Mouse (Mus musculus) testis, postnatal 14 days (tissue): Measurements from ENCODE around the gene Rnps1.
A peak's percentile ranks its signal among the peaks of the same experiment; 100 is the strongest.
"Not testable (repeated sequence)": the region's sequence is repeated elsewhere in the genome, so short reads cannot be mapped to it uniquely, and the experiment has no call there.

Experiments used
- DNase-seq: peaks from one replicate; pipeline ENCODE4 v3.0.0; 2021; ENCODE audit warnings: low spot score

Rnps1 gene

GRCm38 (mm10) chr17:24414230-24414976, at the start of gene Rnps1:
Rnps1 (plus strand) TSS chr17:24414565.
- peak; percentile 95 for DNase-seq

DNA sequence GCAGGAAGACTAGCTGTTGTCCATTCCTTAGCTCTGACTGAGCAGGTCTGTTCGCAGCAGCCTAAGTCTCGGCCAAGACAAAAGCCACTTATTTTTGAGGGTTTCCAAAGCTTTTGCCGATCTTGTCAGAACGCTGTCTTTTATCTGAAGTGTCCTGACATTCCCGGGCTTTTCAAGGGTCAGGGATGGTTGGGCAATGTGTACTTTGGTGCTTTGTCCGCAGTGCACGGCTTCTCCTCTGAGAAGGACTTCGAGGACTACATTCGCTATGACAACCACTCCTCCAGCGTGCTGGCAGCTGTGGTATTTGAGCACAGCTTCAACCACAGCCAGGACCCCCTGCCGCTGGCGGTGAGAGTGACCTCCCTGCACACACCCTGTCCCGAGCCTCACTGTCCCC, 48.5 kb upstream of the Rnps1 start:
- no peak for DNase-seq

GRCm38 (mm10) chr17:24375094-24375712, 39.2 kb upstream of the Rnps1 start:
- DNase-seq, result no peak

DNA sequence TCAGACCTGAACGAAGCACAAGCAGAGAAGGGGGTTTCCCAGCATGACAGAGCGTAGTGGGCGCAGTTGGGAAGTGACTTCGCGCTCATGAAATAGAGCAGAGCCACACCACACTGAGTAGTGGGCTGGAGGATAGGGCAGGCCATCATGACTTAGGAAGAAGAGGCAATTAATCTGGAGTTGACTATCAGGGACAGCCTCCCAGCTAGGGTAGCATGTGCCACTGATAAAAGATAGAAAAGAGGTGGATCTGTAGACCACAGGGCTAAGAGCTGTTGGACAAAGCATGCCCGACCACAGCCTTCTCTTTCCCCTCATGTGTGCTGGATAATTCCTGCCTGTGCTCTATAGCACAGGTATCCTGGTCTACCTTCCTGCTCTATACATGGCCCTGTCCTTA, 38.5 kb upstream of the Rnps1 start:
- DNase-seq, result no peak

- no peak for DNase-seq
Observed at GRCm38 (mm10) chr17:24378496-24378895, 35.9 kb upstream of the Rnps1 start.

DNA sequence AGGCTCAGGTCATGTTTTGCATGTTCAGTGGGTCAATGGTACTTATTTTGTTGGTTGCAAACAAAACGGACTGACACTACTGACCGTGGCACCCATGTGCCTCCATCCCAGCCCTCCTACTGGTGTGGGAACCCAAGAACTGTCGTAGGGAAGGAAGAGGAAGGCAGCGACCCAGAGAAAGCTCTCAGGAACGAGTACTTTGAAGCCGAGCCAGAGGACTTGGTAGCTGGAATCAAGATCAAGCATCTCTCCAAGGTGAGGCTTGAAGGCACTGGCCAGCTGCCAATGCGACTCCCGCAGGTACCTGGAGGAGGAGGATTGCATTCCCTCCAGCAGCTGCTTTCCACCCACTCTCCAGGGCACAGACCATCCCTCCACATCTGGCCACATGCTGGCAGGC, 30.6 kb upstream of the Rnps1 start:
- DNase-seq, result no peak

- DNase-seq, result no peak
Observed at GRCm38 (mm10) chr17:24388711-24389110, 25.7 kb upstream of the Rnps1 start.

DNA sequence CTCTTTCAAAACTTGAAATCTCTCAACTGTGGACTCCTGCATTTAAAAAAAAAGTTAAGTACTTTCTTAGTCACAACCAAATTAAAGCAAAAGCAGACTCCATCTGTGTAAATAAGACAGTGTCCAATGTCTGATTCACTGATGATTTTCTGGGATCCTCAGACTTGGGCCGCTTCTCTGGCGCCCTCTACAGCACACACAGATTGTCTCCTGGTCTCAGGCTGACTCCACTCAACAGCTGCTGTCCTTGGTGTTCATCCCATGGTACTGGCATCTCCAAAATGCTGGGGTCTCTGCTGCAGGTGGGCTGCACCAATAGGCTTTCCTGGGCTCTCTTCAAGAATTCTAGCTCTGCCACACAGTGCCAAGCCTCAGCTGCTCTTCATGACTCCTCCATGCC, 24.5 kb upstream of the Rnps1 start:
- DNase-seq, result no peak

- no peak for DNase-seq
Observed at GRCm38 (mm10) chr17:24391149-24391548, 23.2 kb upstream of the Rnps1 start.

GRCm38 (mm10) chr17:24393527-24393926, 20.8 kb upstream of the Rnps1 start:
- DNase-seq, result no peak

GRCm38 (mm10) chr17:24394456-24394855, 19.9 kb upstream of the Rnps1 start:
- DNase-seq, result no peak

- peak; percentile 74 for DNase-seq
Observed at GRCm38 (mm10) chr17:24402371-24402770, 12.0 kb upstream of the Rnps1 start.

DNA sequence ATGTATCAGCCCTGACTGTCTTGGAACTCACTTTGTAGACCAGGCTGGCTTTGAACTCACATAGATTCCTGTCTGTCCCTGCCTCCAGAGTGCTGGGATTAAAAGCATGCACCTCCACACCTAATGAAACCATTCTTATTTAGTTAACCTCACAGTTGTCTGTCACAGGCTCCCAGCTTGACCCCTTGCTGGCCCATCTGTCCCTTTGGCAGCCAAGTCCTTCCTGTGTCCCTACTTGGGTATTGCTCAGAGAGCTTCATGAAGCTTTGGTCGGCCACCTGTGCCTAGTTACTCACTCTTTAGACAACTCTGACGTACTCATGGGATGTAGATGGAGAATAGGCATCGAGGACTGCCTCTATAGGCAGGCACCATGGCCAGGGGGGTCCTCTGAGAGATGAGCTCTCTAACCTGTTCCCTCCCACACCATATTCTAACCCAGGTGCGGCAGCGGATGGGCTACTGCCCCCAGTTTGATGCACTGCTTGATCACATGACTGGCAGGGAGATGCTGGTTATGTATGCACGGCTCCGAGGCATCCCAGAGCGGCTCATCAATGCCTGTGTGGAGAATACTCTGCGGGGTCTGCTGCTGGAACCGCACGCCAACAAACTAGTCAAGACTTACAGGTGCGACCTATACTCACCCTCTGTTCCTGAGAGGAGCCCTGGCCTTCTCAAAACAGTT, 7.1 kb upstream of the Rnps1 start:
- DNase-seq, result no peak

GRCm38 (mm10) chr17:24413557-24414211, 681 bp upstream of the Rnps1 start:
- DNase-seq, result no peak

GRCm38 (mm10) chr17:24415011-24415410, 646 bp downstream of the Rnps1 start:
- no peak for DNase-seq

DNA sequence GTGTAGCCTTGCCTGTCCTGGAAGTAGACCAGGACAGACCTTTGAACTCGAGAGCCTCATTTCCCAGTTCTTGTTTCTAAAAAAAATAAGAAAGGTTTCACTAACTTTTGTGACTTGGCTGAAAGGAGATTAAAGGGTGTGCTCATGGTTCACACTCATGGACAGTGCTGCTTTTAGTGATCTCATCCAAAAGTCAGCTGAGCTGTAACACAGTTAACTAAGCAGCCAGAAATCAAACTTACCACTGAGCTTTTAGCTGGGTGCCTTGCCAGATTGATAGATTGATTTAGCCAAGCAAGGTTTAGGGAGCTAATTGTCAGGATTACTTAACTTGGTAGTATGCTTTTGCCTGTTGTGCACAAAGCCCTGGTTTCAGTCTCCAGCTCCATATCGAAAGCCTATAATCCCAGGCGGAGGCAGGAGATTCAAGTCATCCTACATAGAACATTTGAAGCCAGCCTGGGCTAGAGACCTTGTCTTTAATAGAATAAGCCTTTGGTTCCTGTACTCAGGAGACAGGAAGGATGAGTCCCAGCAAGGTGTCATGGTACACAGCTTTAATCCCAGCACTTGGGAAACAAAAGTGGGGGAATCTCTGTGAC, 1.8 kb downstream of the Rnps1 start:
- no peak for DNase-seq

DNA sequence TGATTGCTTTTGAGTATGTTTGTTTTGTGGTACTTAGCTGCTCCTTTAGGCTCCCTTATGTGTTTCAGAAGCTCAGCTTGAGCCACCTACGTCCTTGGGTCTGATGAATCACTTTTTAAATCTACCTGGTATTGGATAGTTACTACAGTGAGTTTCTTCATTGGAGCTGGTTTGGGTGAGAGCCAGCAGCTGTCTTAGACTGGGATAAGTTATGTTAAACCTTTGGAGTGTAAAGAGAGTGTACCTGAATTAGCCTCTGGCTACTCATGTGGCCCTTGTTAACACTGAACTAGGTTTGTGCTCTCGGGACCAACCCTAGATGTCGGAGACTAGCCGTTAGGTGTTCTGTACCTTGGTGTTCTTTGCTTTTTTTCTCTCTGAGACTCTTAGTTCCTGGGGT, 8.7 kb downstream of the Rnps1 start:
- DNase-seq, result no peak

DNA sequence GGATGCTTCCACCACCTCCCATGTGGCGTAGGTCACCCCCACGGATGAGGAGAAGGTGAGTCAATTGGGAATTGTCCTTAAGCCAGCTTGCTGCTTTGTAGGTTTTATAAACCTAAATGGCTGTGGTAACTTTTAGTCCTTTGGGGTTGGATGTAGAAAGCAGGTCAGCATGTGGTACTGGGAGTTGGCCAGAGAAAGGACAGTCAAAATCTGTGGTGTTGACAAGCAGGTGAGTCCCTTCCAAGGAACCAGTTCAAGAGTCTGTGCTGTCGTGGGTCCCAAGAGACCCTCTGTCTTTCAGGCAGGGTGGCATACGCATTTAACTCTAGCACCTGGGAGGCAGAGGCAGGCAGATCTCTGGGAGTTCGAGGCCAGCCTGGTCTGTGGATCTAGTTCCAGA, 10.1 kb downstream of the Rnps1 start:
- DNase-seq, result no peak

DNA sequence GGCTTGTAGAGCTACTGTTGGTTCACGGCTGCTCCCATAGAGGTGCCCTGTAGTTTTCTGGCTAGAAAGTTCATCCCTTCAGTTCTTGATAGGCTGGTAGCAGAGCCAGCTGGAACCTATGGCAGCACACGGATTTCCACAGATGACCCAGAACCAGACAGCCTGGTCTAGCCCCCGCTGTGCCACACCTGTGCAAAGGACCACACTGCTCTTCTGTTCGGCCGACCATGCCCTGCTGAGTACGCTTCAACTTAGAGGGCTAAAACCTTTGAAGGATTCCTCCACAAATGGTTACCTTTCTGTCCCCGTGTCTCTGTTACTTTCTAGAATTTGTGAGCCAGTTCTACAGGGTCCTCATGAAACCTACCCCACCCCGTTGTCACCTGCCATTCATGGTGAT, 11.0 kb downstream of the Rnps1 start:
- DNase-seq, result not testable (repeated sequence)

- no peak for DNase-seq
Observed at GRCm38 (mm10) chr17:24425905-24426304, 11.5 kb downstream of the Rnps1 start.

DNA sequence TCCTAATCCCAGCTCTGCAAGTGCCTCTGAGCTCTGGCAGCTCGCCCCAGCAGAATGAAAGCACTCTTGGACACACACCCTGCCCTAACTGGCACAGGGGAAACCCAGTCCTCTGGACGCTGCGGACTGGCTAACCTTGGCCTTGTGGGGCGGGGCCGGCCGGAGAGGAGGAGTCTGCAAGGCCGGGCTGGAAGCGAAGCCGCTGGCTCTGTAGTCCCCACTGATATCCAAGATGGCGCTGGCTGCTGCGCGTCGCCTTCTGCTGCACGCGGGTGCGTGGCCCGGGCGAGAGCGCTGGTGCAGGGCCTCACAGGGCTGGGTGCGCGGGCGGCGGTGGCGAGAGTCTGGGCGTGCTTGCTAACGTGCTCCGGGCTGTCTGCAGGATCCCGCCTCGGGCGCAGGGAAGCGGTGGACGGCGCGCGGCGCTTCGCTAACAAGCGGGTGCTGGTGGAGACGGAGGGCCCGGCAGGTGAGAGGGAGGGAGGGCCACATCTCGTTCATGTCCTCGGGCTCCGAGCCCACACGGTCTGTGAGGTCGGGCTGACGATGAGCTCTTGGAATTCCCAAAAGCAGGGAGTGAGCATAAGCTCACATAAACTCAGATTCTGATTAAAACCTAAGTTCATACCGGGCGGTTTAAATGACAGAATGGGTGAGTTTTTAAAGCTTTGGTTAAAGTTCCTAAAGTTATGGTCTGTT, 12.3 kb downstream of the Rnps1 start, which contains the start of gene Eci1:
Eci1 (plus strand) TSS at position 171 of the 699 bp plus-strand sequence.
- peak; percentile 95 for DNase-seq

DNA sequence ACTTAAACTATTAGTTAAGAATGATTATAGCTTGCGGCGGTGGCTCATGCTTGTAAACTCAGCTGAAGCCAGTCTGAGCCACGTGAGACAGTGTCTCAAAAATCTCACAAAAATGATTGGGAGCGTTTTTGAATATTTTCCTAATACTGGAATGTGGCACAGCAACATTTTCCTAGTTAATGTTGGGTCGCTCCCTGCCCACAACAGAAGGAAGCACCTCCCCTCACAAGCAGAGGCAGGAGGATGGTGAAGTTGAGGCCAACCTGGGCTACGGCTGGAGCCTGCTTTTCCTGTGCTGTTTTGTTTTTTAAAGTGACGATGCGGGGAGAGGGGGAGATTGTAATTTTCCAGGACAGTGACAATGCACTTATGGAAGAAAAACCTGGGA, 12.8 kb downstream of the Rnps1 start:
- DNase-seq, result no peak
